Mouse (Mus musculus): ENCODE results near the gene Tbx3. TPM values are rescaled to one million over a fixed set of nuclear protein-coding genes. Genes with fewer than 3 reads are reported as not detected.

Tbx3 gene
- polyA plus RNA-seq, 1 experiment from 2014 or later, result 6.8 TPM

- Histone ChIP-seq H3K9ac (ENCODE audit: low read length) (no peak overlapping the region), H3K36me3 (ENCODE audit: control insufficient read depth, insufficient read depth, low read length) (no peaks in the 10 kb centered on the region), H3K27ac (replicated peaks) (no peak overlapping the region), H3K4me2 (replicated peaks; ENCODE audit: low read depth) (no peak overlapping the region), H3K9me3 (ENCODE audit: control insufficient read depth, low read length) (no peaks in the 10 kb centered on the region), H3K27me3 (ENCODE audit: control insufficient read depth, insufficient read depth, low read length) (peaks cover 8% of the 10 kb centered on the region; the same call in 1 of the 2 replicates), H3K4me3 (ENCODE audit: low read depth, low read length) (no peak overlapping the region), H3K4me1 (replicated peaks; ENCODE audit: control insufficient read depth, insufficient read depth) (no peaks in the 10 kb centered on the region)
- TF ChIP-seq CTCF (IDR thresholded peaks at IDR 0.05; ENCODE audit: low read depth), result peak; percentile 43
- TF ChIP-seq EP300 (optimal IDR thresholded peaks at IDR 0.05), result no peak
- WGBS, result 29% methylated on average over 6 of the region's 6 CpGs
- ATAC-seq (ENCODE audit: low FRiP score, low TSS enrichment), result no peak
- DNase-seq (ENCODE audit: low spot score), result no peak
Observed at GRCm38 (mm10) chr5:119692425-119692824, 22.0 kb downstream of the Tbx3 start.

GRCm38 (mm10) chr5:119694914-119695313, 24.4 kb downstream of the Tbx3 start:
- Histone ChIP-seq H3K36me3 (ENCODE audit: control insufficient read depth, insufficient read depth, low read length) (no peaks in the 10 kb centered on the region), H3K4me3 (ENCODE audit: low read depth, low read length) (no peak overlapping the region), H3K27me3 (ENCODE audit: control insufficient read depth, insufficient read depth, low read length) (peaks cover 6% of the 10 kb centered on the region; the same call in 1 of the 2 replicates), H3K4me2 (replicated peaks; ENCODE audit: low read depth) (no peak overlapping the region), H3K9ac (ENCODE audit: low read length) (no peak overlapping the region), H3K9me3 (ENCODE audit: control insufficient read depth, low read length) (no peaks in the 10 kb centered on the region), H3K4me1 (replicated peaks; ENCODE audit: control insufficient read depth, insufficient read depth) (no peaks in the 10 kb centered on the region), H3K27ac (replicated peaks) (no peak overlapping the region)
- WGBS, result 26% methylated on average over 8 of the region's 8 CpGs
- no peak for DNase-seq (ENCODE audit: low spot score)
- no peak for ATAC-seq (ENCODE audit: low FRiP score, low TSS enrichment)
- TF ChIP-seq EP300 (optimal IDR thresholded peaks at IDR 0.05), result no peak

- ATAC-seq (ENCODE audit: low FRiP score, low TSS enrichment) (no peak), DNase-seq (ENCODE audit: low spot score) (no peak)
- 64% methylated on average over 1 of the region's 1 CpGs for WGBS
- Histone ChIP-seq H3K27me3 (ENCODE audit: control insufficient read depth, insufficient read depth, low read length) (no peaks in the 10 kb centered on the region; the same call in 1 of the 2 replicates), H3K36me3 (ENCODE audit: control insufficient read depth, insufficient read depth, low read length) (no peaks in the 10 kb centered on the region), H3K9ac (ENCODE audit: low read length) (no peak overlapping the region), H3K4me2 (replicated peaks; ENCODE audit: low read depth) (no peak overlapping the region), H3K4me3 (ENCODE audit: low read depth, low read length) (no peak overlapping the region), H3K27ac (replicated peaks) (no peak overlapping the region), H3K4me1 (replicated peaks; ENCODE audit: control insufficient read depth, insufficient read depth) (no peaks in the 10 kb centered on the region), H3K9me3 (ENCODE audit: control insufficient read depth, low read length) (no peaks in the 10 kb centered on the region)
- TF ChIP-seq CTCF (IDR thresholded peaks at IDR 0.05; ENCODE audit: low read depth) (peak; percentile 9; the same call in 1 of the 2 replicates), EP300 (optimal IDR thresholded peaks at IDR 0.05) (no peak)
Observed at GRCm38 (mm10) chr5:119703031-119703430, 32.6 kb downstream of the Tbx3 start.

GRCm38 (mm10) chr5:119704900-119705299, 34.4 kb downstream of the Tbx3 start:
- Histone ChIP-seq H3K9me3 (ENCODE audit: control insufficient read depth, low read length) (no peaks in the 10 kb centered on the region), H3K4me3 (ENCODE audit: low read depth, low read length) (no peak overlapping the region), H3K27ac (replicated peaks) (no peak overlapping the region), H3K27me3 (ENCODE audit: control insufficient read depth, insufficient read depth, low read length) (no peaks in the 10 kb centered on the region; the same call in 1 of the 2 replicates), H3K4me1 (replicated peaks; ENCODE audit: control insufficient read depth, insufficient read depth) (no peaks in the 10 kb centered on the region), H3K4me2 (replicated peaks; ENCODE audit: low read depth) (no peak overlapping the region), H3K9ac (ENCODE audit: low read length) (no peak overlapping the region), H3K36me3 (ENCODE audit: control insufficient read depth, insufficient read depth, low read length) (no peaks in the 10 kb centered on the region)
- DNase-seq (ENCODE audit: low spot score) (no peak), ATAC-seq (ENCODE audit: low FRiP score, low TSS enrichment) (no peak)
- 44% methylated on average over 7 of the region's 7 CpGs for WGBS
- TF ChIP-seq EP300 (optimal IDR thresholded peaks at IDR 0.05) (no peak), CTCF (IDR thresholded peaks at IDR 0.05; ENCODE audit: low read depth) (peak; percentile 12; the same call in 1 of the 2 replicates)

- ATAC-seq (ENCODE audit: low FRiP score, low TSS enrichment) (no peak), DNase-seq (ENCODE audit: low spot score) (no peak)
- H3K36me3 ChIP-seq (ENCODE audit: control insufficient read depth, insufficient read depth, low read length), result no peaks in the 10 kb centered on the region
- no peak overlapping the region for H3K27ac ChIP-seq (replicated peaks)
- H3K4me2 ChIP-seq (replicated peaks; ENCODE audit: low read depth), result no peak overlapping the region
- no peak overlapping the region for H3K4me3 ChIP-seq (ENCODE audit: low read depth, low read length)
- no peak overlapping the region for H3K9ac ChIP-seq (ENCODE audit: low read length)
- 2% methylated on average over 17 of the region's 17 CpGs for WGBS
- TF ChIP-seq CTCF (IDR thresholded peaks at IDR 0.05; ENCODE audit: low read depth), result no peak
- H3K4me1 ChIP-seq (replicated peaks; ENCODE audit: control insufficient read depth, insufficient read depth), result no peaks in the 10 kb centered on the region
- H3K9me3 ChIP-seq (ENCODE audit: control insufficient read depth, low read length), result no peaks in the 10 kb centered on the region
- H3K27me3 ChIP-seq (ENCODE audit: control insufficient read depth, insufficient read depth, low read length), result no peaks in the 10 kb centered on the region; the same call in 1 of the 2 replicates
Observed at GRCm38 (mm10) chr5:119706467-119706866, 36.0 kb downstream of the Tbx3 start.

- H3K27ac ChIP-seq (replicated peaks), result no peak overlapping the region
- H3K4me3 ChIP-seq (ENCODE audit: low read depth, low read length), result no peak overlapping the region
- H3K9ac ChIP-seq (ENCODE audit: low read length), result no peak overlapping the region
- WGBS, result 86% methylated on average over 14 of the region's 14 CpGs
- H3K4me2 ChIP-seq (replicated peaks; ENCODE audit: low read depth), result no peak overlapping the region
- TF ChIP-seq EP300 (optimal IDR thresholded peaks at IDR 0.05) (no peak), CTCF (IDR thresholded peaks at IDR 0.05; ENCODE audit: low read depth) (peak; percentile 36)
- H3K36me3 ChIP-seq (ENCODE audit: control insufficient read depth, insufficient read depth, low read length), result no peaks in the 10 kb centered on the region
- no peaks in the 10 kb centered on the region for H3K9me3 ChIP-seq (ENCODE audit: control insufficient read depth, low read length)
- DNase-seq (ENCODE audit: low spot score), result no peak
- no peak for ATAC-seq (ENCODE audit: low FRiP score, low TSS enrichment)
- H3K27me3 ChIP-seq (ENCODE audit: control insufficient read depth, insufficient read depth, low read length), result no peaks in the 10 kb centered on the region; the same call in 1 of the 2 replicates
- H3K4me1 ChIP-seq (replicated peaks; ENCODE audit: control insufficient read depth, insufficient read depth), result no peaks in the 10 kb centered on the region
Observed at GRCm38 (mm10) chr5:119708850-119709585, 38.5 kb downstream of the Tbx3 start.

All from stomach, postnatal 0 days (tissue).